Mouse (Mus musculus) duodenum, adult 2 months (tissue): ENCODE measurements around the gene Mmgt2. TPM values are rescaled to one million over a fixed set of nuclear protein-coding genes. Genes with fewer than 3 reads are reported as not detected.

Experiments used
- polyA plus RNA-seq: library from polyadenylated mRNA; depleted of rRNA; stranded (reverse); fragments of >200 nt; gene quantifications from 2 replicates; pipeline ENCODE4 v1.2.3, GENCODE M21; 2012; ENCODE audit warnings: low replicate concordance; rRNA removed

Mmgt2 gene
- 27.8 and 32.5 TPM in 2 replicates for polyA plus RNA-seq

DNA sequence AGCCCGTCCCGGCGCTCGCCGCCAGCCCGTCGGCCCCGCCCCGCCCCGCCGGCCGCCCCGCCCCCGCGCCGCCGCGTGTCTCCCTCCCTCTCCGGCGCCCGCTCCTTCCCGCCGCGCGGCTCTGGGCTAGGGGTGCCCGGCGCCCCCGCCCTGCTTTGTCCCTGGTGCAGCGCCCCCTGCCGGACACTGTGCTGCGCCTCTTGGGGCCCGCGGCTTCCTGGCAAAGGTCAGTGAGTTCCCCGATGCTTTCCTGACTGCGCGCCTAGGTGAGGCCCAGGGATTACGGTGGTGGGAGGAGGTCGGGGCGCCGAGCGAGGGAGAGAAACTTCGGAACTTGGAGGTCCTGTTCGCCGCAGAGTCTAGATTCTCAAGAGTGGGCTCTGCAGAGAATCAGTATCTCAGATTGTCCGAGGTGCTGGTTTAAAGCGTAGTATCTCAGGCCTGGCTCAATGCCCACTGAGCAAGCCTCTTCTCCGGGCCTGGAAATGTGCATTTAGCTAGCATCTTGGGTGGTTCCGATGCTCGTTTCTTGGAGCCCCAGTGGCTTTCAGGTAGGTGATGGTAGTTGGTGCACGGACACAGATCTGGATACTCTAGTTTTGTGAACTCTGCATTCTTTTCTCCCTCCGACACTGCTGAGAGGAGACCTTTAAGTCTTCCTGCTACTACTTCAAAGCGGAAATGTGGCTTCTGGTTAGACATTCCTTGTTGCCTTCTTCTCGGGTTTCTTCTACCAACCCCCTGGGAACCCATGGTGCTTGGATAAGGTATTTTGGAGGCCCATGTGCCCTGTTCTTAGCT lies at the start of gene Mmgt2:
Gene Mmgt2 (plus strand): TSS at position 74 of the 801 bp plus-strand sequence.

DNA sequence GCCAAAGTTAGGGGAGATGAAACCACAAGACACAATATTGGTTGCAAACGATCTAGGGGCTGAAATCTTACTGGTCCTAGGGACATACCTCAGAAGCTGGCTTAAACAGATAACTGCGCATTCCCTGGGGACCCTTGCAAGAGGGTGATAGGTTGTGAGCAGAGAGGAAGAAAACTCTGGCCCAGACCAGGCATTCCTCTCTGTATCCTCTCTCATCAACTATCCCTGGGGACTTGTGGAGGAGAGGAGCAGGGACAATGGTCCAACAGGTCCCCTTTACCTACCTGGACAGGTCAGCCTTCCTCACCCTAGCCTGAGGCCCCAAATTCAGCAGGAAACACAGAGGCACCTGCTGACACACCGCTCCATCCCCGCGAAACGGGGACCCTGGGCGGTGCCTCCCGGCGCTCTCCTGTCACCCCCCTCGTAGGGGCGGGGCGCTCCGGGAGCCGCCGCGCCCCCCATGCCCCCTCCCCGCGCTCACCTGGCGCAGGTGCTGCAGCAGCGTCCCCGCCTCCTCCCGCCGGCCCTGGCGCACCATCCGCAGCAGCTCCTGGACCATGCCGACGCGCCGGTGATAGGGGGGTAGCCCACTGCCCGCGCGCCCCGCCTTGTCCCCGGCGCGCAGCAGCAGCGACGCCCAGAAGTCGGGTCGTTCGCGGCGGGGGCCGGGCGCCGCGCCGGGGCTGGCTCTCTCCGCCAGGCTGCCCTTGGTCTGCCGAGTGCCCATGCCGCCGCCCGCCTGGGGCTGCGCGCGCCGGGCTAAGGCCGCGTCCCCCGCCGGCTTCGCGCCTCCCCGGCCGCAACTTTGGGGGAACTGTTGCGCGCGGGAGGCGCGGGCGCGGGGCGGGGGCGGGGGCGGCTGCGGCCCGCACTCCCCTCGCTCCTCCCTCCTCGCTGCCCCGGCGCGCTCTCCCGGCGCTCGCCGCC lies 538 bp upstream of the Mmgt2 start, which contains the start of gene Lrrc75a:
Gene Lrrc75a (minus strand): TSS at position 863 of the 930 bp plus-strand sequence.

Other genes with a start within 250 kb of the Mmgt2 start
- gene Pigl, start 190.2 kb upstream of the Mmgt2 start, polyA plus RNA-seq, result 7.0 and 8.1 TPM in 2 replicates
- 69.7 and 77.9 TPM in 2 replicates for gene Ncor1, start 190.1 kb upstream of the Mmgt2 start, polyA plus RNA-seq
- 136 and 221 TPM in 2 replicates for gene Cenpv, start 109.4 kb upstream of the Mmgt2 start, polyA plus RNA-seq
- 1,079 and 1,610 TPM in 2 replicates for gene Ubb, start 97.5 kb upstream of the Mmgt2 start, polyA plus RNA-seq
- gene Trpv2, start 74.2 kb upstream of the Mmgt2 start, polyA plus RNA-seq, result 3.0 and 4.6 TPM in 2 replicates
- gene Lrrc75a, start 141 bp upstream of the Mmgt2 start, polyA plus RNA-seq, result 56.4 and 120 TPM in 2 replicates
- 0.39 and 0.88 TPM in 2 replicates for gene Zfp287, start 83.2 kb downstream of the Mmgt2 start, polyA plus RNA-seq
- not detected in 2 replicates for gene Gm10428, start 104.4 kb downstream of the Mmgt2 start, polyA plus RNA-seq
- gene Zfp286, start 140.8 kb downstream of the Mmgt2 start, polyA plus RNA-seq, result 0.09 and 0.16 TPM in 2 replicates
- 5.0 and 5.5 TPM in 2 replicates for gene Trim16, start 171.6 kb downstream of the Mmgt2 start, polyA plus RNA-seq
- gene Fbxw10, start 198.4 kb downstream of the Mmgt2 start, polyA plus RNA-seq, result 0.07 and 0.11 TPM in 2 replicates
- gene Tvp23b, start 230.8 kb downstream of the Mmgt2 start, polyA plus RNA-seq, result 3.1 and 3.8 TPM in 2 replicates